Mouse (Mus musculus) ES-Bruce4 (cell line): ENCODE data around the gene Nrn1.

Experiments used
- CTCF ChIP-seq: IDR thresholded peaks from one replicate; pipeline ENCODE4 v1.8.1; 2011; ENCODE audit warnings: low read depth, low read length
- EP300 ChIP-seq: IDR thresholded peaks from 2 replicates; pipeline ENCODE4 v1.6.1; 2011; ENCODE audit warnings: low read depth, low read length; ENCODE audit not compliant: insufficient read depth
- POLR2A ChIP-seq: IDR thresholded peaks from one replicate; pipeline ENCODE4 v1.8.1; 2011; ENCODE audit warnings: low read length; ENCODE audit not compliant: insufficient read depth

GRCm38 (mm10) chr13:36725881-36726280 lies 9.1 kb downstream of the Nrn1 start:
- no peak for TF ChIP-seq POLR2A
- TF ChIP-seq EP300: no peak
- TF ChIP-seq CTCF: no peak
